Mouse (Mus musculus): ENCODE results near the gene Nudt17. TPM values are rescaled to one million over a fixed set of nuclear protein-coding genes. Genes with fewer than 3 reads are reported as not detected.

Gene Nudt17
- polyA plus RNA-seq, 1 experiment = not detected

DNA sequence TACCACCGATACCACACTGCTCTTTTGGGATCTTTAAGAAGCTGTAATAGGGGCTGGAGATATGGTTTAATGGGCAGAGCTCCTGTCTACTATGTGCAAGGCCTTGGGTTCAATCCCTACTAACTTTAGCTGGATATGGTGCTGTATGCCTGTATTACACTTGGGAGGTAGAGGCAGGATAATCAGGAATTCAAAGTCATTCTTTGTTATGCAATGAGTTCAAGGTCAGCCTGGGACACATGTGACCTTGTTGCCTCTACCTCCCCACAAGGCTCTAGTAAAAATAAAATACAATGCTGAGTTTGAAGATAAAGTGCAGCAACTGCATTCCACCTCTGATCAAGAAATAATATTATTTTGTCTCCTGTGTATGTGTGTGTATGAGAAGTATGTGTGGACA, 25.6 kb upstream of the Nudt17 start:
- WGBS = 88% methylated on average over 1 of the region's 1 CpGs

GRCm38 (mm10) chr3:96730785-96731184, 22.4 kb upstream of the Nudt17 start:
- WGBS = 71% methylated on average over 5 of the region's 5 CpGs
- Histone ChIP-seq H3K27ac (ENCODE audit: insufficient read depth, low read depth, low read length) (no peak overlapping the region), H3K4me1 (ENCODE audit: control insufficient read depth, insufficient read depth, low read length) (0 out of 2 replicates have a peak, but pooled peaks cover 3% of the 10 kb centered on the region), H3K4me3 (ENCODE audit: insufficient read depth, low read depth, low read length) (no peak overlapping the region)
- TF ChIP-seq POLR2A (IDR thresholded peaks at IDR 0.05; ENCODE audit: insufficient read depth, low read depth, low read length) (no peak), CTCF (IDR thresholded peaks at IDR 0.05; ENCODE audit: insufficient read depth, low read depth, low read length) (no peak)

More for the DNA sequence above, 25.6 kb upstream of the Nudt17 start:
- Histone ChIP-seq H3K4me1 (ENCODE audit: control insufficient read depth, insufficient read depth, low read length) (peaks cover 5% of the 10 kb centered on the region; the same call in 1 of the 2 replicates), H3K27ac (ENCODE audit: insufficient read depth, low read depth, low read length) (no peak overlapping the region), H3K4me3 (ENCODE audit: insufficient read depth, low read depth, low read length) (no peak overlapping the region)
- TF ChIP-seq POLR2A (IDR thresholded peaks at IDR 0.05; ENCODE audit: insufficient read depth, low read depth, low read length) (no peak), CTCF (IDR thresholded peaks at IDR 0.05; ENCODE audit: insufficient read depth, low read depth, low read length) (no peak)

DNA sequence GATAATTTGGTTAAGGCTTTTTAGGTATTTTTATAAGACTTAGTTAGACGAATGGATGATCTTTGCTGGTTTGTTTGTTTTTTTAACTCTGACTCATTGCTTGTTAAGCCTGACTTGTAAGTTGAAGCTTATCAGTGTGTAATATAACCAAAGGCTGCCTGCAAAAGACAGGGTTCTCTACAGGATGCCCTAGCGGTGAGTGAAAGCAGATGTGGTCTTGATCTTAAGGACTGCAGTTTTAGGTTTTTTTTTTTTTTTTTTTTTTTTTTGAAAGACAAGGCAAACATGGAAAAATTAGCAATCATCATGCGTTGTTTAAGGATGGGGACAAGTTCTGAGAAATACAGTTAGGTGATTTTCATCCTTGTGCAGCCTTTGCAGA, 21.0 kb upstream of the Nudt17 start:
- H3K4me1 ChIP-seq (ENCODE audit: control insufficient read depth, insufficient read depth, low read length) = 0 out of 2 replicates have a peak, but pooled peaks cover 3% of the 10 kb centered on the region
- no peak overlapping the region for H3K27ac ChIP-seq (ENCODE audit: insufficient read depth, low read depth, low read length)
- 54% methylated on average over 3 of the region's 3 CpGs for WGBS
- TF ChIP-seq CTCF (IDR thresholded peaks at IDR 0.05; ENCODE audit: insufficient read depth, low read depth, low read length) (no peak), POLR2A (IDR thresholded peaks at IDR 0.05; ENCODE audit: insufficient read depth, low read depth, low read length) (no peak)
- H3K4me3 ChIP-seq (ENCODE audit: insufficient read depth, low read depth, low read length) = no peak overlapping the region

DNA sequence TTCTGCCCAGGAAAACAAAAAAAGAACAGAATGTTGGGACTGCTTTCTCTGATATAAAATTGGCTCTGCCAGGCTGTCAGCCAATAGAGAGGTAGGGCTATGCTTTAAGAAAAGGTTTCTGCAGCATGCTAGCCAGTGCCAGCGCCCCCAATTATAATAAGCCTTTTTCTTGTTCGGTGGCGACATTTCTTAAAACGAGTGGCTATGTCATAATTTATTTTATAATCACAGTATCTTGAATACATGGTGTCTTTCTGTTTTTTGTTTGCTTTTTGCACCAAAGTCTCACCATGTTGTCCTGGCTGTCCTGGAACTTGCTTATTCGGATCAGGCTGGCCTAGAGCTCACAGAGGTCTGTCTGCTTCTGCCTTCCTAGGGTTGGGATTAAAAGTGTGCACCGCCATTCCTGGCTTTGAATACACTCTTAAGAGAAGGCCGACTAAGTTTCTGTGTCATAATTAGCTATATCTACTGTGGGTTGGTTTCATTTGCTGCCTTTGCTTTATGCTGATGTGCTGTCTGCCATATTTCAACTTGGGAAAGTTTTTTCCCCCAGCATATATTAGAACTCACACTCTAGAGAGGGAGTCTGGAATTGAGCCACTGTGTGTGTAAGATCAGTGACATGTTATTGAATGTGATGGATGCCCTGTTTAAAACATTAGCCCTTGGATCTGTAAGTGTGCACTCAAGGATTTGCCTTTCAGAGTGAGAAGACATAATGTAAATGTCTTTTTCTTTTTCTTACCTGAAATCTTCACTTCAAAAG, 20.5 kb upstream of the Nudt17 start:
- H3K4me1 ChIP-seq (ENCODE audit: control insufficient read depth, insufficient read depth, low read length) = 0 out of 2 replicates have a peak, but pooled peaks cover 3% of the 10 kb centered on the region
- TF ChIP-seq CTCF (IDR thresholded peaks at IDR 0.05; ENCODE audit: insufficient read depth, low read depth, low read length) (no peak), POLR2A (IDR thresholded peaks at IDR 0.05; ENCODE audit: insufficient read depth, low read depth, low read length) (no peak)
- 14% methylated on average over 7 of the region's 7 CpGs for WGBS
- H3K27ac ChIP-seq (ENCODE audit: insufficient read depth, low read depth, low read length) = no peak overlapping the region
- no peak overlapping the region for H3K4me3 ChIP-seq (ENCODE audit: insufficient read depth, low read depth, low read length)

DNA sequence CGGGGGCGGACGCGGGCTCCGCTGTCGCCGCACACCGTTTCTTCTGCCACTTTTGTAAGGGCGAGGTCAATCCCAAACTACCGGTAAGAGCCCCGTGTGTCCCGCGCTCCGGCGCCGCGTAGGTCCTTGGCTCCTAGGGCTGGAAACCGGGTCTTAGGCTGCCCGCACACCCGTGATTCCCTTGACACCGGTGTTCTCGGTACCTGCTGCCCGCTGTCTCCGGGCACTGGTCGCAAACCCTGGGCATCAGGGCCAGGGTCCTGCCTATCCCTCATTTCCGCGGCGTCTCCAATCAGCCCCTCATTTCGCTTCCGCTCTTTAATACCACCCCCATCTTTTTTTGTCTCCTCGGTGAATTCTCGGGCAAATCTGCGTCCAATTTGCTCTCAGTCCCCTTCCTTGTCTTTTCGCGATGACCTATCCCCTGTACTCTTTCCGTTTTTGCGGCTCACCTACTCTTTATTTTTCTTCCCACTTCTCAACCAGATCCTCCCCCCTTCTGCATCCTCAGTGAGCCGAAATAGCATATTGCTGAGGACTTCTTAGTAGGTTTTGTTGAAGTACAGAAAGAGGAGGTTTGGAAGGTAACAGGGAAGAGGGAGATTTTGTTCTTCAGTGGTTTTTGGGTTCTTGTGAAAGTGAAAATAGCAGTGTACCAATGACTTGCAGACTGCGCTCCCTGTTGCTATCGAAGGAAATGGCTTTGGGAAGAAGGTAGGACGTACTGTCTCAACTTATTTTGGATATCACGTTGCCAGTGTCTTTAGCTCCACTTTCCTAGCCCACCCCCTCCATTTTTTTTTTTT, 19.7 kb upstream of the Nudt17 start:
- no peak for TF ChIP-seq CTCF (IDR thresholded peaks at IDR 0.05; ENCODE audit: insufficient read depth, low read depth, low read length)
- no peak for TF ChIP-seq POLR2A (IDR thresholded peaks at IDR 0.05; ENCODE audit: insufficient read depth, low read depth, low read length)
- Histone ChIP-seq H3K4me1 (ENCODE audit: control insufficient read depth, insufficient read depth, low read length) (0 out of 2 replicates have a peak, but pooled peaks cover 3% of the 10 kb centered on the region), H3K27ac (ENCODE audit: insufficient read depth, low read depth, low read length) (peak overlapping the region; percentile 70), H3K4me3 (ENCODE audit: insufficient read depth, low read depth, low read length) (peak overlapping the region; percentile 74)
- WGBS = under 1% methylated on average over 42 of the region's 42 CpGs

DNA sequence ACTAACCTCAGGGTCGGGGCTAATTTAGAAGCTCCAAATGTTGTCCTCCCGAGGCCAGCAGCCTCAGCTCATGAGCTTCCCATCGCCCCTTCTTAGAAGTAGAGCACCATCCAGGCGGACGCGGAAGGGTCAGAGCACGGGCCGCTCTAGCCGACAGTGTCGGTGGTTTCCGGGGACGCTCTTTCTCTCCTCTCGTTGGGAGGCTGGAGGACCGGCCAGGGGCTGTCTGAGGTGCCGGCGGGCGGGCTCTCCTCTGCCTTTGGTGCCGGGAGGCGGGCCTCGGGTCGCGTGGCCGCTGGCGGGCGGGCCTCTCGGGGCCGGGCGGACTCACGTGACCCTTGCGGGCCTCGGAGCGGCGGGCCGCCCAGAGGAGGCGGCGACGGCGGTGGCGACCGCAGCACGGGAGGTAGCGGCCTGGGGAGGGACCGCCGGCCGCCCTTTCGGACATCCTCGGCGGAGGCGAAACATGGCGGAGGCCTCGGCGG, 19.0 kb upstream of the Nudt17 start, which contains the start of the genes Polr3c and Rnf115:
Gene Polr3c, minus strand, starts transcription at position 286 of the 485 bp plus-strand sequence.
Gene Rnf115, plus strand, starts transcription at position 322 of the 485 bp plus-strand sequence.
- H3K4me3 ChIP-seq (ENCODE audit: insufficient read depth, low read depth, low read length) = peak within 1 kb of the TSS; percentile 74
- 0 out of 2 replicates have a peak, but pooled peaks cover 3% of the 10 kb centered on the region for H3K4me1 ChIP-seq (ENCODE audit: control insufficient read depth, insufficient read depth, low read length)
- TF ChIP-seq CTCF (IDR thresholded peaks at IDR 0.05; ENCODE audit: insufficient read depth, low read depth, low read length) = no peak
- peak; percentile 64 for TF ChIP-seq POLR2A (IDR thresholded peaks at IDR 0.05; ENCODE audit: insufficient read depth, low read depth, low read length)
- peak within 1 kb of the TSS; percentile 70 for H3K27ac ChIP-seq (ENCODE audit: insufficient read depth, low read depth, low read length)
- WGBS = under 1% methylated on average over 52 of the region's 52 CpGs

DNA sequence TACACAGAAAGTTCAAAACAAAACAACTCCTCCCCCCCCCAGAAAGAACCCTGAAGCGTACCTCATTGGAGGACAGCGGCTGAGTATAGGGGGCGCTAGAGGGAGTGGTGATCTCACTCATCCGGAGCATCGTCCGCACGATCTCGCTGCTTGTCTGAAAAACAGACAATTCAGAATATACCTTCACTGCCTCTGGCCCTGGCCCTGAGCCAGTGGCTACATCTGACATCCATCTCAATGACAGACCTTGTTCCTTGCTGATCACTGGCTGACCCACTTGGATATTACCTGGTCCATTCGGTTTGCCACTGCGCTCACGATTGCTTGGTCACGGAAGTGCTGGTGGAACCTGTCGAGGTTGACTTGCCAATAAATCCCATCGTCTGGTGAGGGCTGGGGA, 10.8 kb upstream of the Nudt17 start:
- Histone ChIP-seq H3K4me1 (ENCODE audit: control insufficient read depth, insufficient read depth, low read length) (peaks cover 7% of the 10 kb centered on the region; the same call in 1 of the 2 replicates), H3K4me3 (ENCODE audit: insufficient read depth, low read depth, low read length) (peak overlapping the region; percentile 33), H3K27ac (ENCODE audit: insufficient read depth, low read depth, low read length) (no peak overlapping the region)
- TF ChIP-seq POLR2A (IDR thresholded peaks at IDR 0.05; ENCODE audit: insufficient read depth, low read depth, low read length) = no peak
- TF ChIP-seq CTCF (IDR thresholded peaks at IDR 0.05; ENCODE audit: insufficient read depth, low read depth, low read length) = peak; percentile 24; the same call in 1 of the 2 replicates
- WGBS = 32% methylated on average over 14 of the region's 14 CpGs

GRCm38 (mm10) chr3:96715854-96716253, 7.5 kb upstream of the Nudt17 start:
- peaks cover 7% of the 10 kb centered on the region; the same call in 1 of the 2 replicates for H3K4me1 ChIP-seq (ENCODE audit: control insufficient read depth, insufficient read depth, low read length)
- H3K27ac ChIP-seq (ENCODE audit: insufficient read depth, low read depth, low read length) = no peak overlapping the region
- 90% methylated on average over 2 of the region's 2 CpGs for WGBS
- no peak overlapping the region for H3K4me3 ChIP-seq (ENCODE audit: insufficient read depth, low read depth, low read length)
- no peak for TF ChIP-seq POLR2A (IDR thresholded peaks at IDR 0.05; ENCODE audit: insufficient read depth, low read depth, low read length)
- no peak for TF ChIP-seq CTCF (IDR thresholded peaks at IDR 0.05; ENCODE audit: insufficient read depth, low read depth, low read length)

Measured in olfactory bulb, adult 2 months (tissue).